Mouse (Mus musculus) midbrain, embryonic 15.5 days (tissue): ENCODE data around the gene Shoc2. TPM values are rescaled to one million over a fixed set of nuclear protein-coding genes. Genes with fewer than 3 reads are reported as not detected.
"Not testable (repeated sequence)": the region's sequence is repeated elsewhere in the genome, so short reads cannot be mapped to it uniquely, and the experiment has no call there.

Source experiments
- ATAC-seq: fragments of 200-750 bp; cut with Nextera tagmentation; replicated peaks from 2 replicates; pipeline ENCODE4 v1.8.0; 2017; ENCODE audit warnings: moderate TSS enrichment
- H3K27ac ChIP-seq: fragments of 300-500 bp; sonication (generic); 2 replicates; pipeline ENCODE4 v1.5.1; 2015; ENCODE audit warnings: mild to moderate bottlenecking, inconsistent platforms
- H3K27me3 ChIP-seq: fragments of 300-500 bp; sonication (generic); replicated peaks from 2 replicates; pipeline ENCODE4 v1.6.1; 2015; ENCODE audit warnings: inconsistent platforms
- H3K36me3 ChIP-seq: fragments of 300-500 bp; sonication (generic); replicated peaks from 2 replicates; pipeline ENCODE4 v1.6.1; 2015; ENCODE audit warnings: inconsistent platforms
- H3K4me1 ChIP-seq: fragments of 300-500 bp; sonication (generic); 2 replicates; pipeline ENCODE4 v1.6.1; 2015; ENCODE audit warnings: inconsistent platforms
- H3K4me2 ChIP-seq: fragments of 300-500 bp; sonication (generic); 2 replicates; pipeline ENCODE4 v1.6.1; 2015; ENCODE audit warnings: inconsistent platforms, mild to moderate bottlenecking, moderate library complexity
- H3K4me3 ChIP-seq: fragments of 300-500 bp; sonication (generic); 2 replicates; pipeline ENCODE4 v1.5.1; 2015; ENCODE audit warnings: mild to moderate bottlenecking, inconsistent platforms
- H3K9ac ChIP-seq: fragments of 300-500 bp; sonication (generic); 2 replicates; pipeline ENCODE4 v1.6.1; 2015; ENCODE audit warnings: mild to moderate bottlenecking, inconsistent platforms
- H3K9me3 ChIP-seq: fragments of 300-500 bp; sonication (generic); 2 replicates; pipeline ENCODE4 v1.6.1; 2016; ENCODE audit warnings: inconsistent platforms
- WGBS: fragments of 180-500 bp; shearing (Covaris S2); methylation state at CpG from one replicate; pipeline ENCODE4 v1.1.7; 2015; ENCODE audit warnings: mixed read lengths; 5-methylcytosine and 5-hydroxymethylcytosine counted together
- polyA plus RNA-seq: library from polyadenylated mRNA; unstranded; fragments of >200 nt; fragmentation: Nextera tagmentation; extraction: Ambion mirVana; gene quantifications from 2 replicates; pipeline ENCODE4 v1.2.1, GENCODE M21; 2015

Shoc2 gene
- polyA plus RNA-seq, 1 experiment from 2014 or later: 60.6 TPM

GRCm38 (mm10) chr19:53942342-53942741 is 1.8 kb upstream of the Shoc2 start:
- Histone ChIP-seq H3K4me2 (peak overlapping the region; percentile 51; the same call in 1 of the 2 replicates), H3K9me3 (no peaks in the 10 kb centered on the region; the same call in 1 of the 2 replicates), H3K36me3 (0 out of 2 replicates have a peak, but pooled peaks cover 5% of the 10 kb centered on the region), H3K27me3 (no peaks in the 10 kb centered on the region), H3K4me1 (peaks cover 20% of the 10 kb centered on the region), H3K27ac (no peak overlapping the region), H3K9ac (no peak overlapping the region), H3K4me3 (no peak overlapping the region)
- 98% methylated on average over 2 of the region's 2 CpGs for WGBS
- ATAC-seq: no peak

- Histone ChIP-seq H3K4me3 (peak overlapping the region; percentile 97), H3K4me1 (peaks cover 28% of the 10 kb centered on the region), H3K36me3 (no peaks in the 10 kb centered on the region), H3K4me2 (peak overlapping the region; percentile 61), H3K9me3 (no peaks in the 10 kb centered on the region), H3K9ac (peak overlapping the region; percentile 93), H3K27me3 (no peaks in the 10 kb centered on the region), H3K27ac (peak overlapping the region; percentile 99)
- no peak; the same call in 1 of the 2 replicates for ATAC-seq
- under 1% methylated on average over 33 of the region's 47 CpGs for WGBS
These were observed 672 bp downstream of the Shoc2 start for GRCm38 (mm10) chr19:53944786-53945169.

- H3K9ac ChIP-seq: peak overlapping the region; percentile 93
- peak overlapping the region; percentile 61 for H3K4me2 ChIP-seq
- H3K36me3 ChIP-seq: no peaks in the 10 kb centered on the region
- no peaks in the 10 kb centered on the region for H3K9me3 ChIP-seq
- WGBS: under 1% methylated on average over 47 of the region's 69 CpGs
- peak overlapping the region; percentile 97 for H3K4me3 ChIP-seq
- no peaks in the 10 kb centered on the region for H3K27me3 ChIP-seq
- peaks cover 28% of the 10 kb centered on the region for H3K4me1 ChIP-seq
- H3K27ac ChIP-seq: peak overlapping the region; percentile 99
- peak; percentile 15 for ATAC-seq
These were observed 1.3 kb downstream of the Shoc2 start for GRCm38 (mm10) chr19:53945171-53946042.

DNA sequence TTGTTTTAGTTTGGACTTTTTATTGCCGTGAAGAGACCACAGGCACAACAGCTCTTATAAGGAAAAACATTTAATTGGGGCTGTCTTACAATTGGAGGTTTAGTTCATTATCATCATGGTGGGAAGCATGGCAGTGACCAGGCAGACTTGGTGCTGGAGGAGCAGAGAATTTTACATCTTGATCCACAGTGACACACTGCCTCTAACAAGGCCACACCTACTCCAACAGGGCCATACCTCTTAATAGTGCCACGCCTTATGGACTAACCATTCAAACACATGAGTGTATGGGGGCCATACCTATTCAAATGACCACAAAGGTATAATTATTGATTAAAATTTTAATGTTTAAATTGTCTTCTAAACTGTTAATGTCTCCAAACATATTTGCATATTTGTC is 13.4 kb downstream of the Shoc2 start:
- no peaks in the 10 kb centered on the region for H3K36me3 ChIP-seq
- ATAC-seq: no peak
- H3K27me3 ChIP-seq: no peaks in the 10 kb centered on the region
- H3K4me2 ChIP-seq: no peak overlapping the region
- no peak overlapping the region for H3K4me3 ChIP-seq
- no peaks in the 10 kb centered on the region for H3K9me3 ChIP-seq
- no peak overlapping the region for H3K27ac ChIP-seq
- H3K4me1 ChIP-seq: no peaks in the 10 kb centered on the region
- no peak overlapping the region for H3K9ac ChIP-seq
- WGBS: 91% methylated on average over 2 of the region's 2 CpGs

- no peaks in the 10 kb centered on the region for H3K27me3 ChIP-seq
- H3K4me2 ChIP-seq: no peak overlapping the region
- H3K4me3 ChIP-seq: no peak overlapping the region
- WGBS: 92% methylated on average over 4 of the region's 4 CpGs
- H3K9ac ChIP-seq: no peak overlapping the region
- H3K4me1 ChIP-seq: no peaks in the 10 kb centered on the region
- H3K27ac ChIP-seq: no peak overlapping the region
- ATAC-seq: no peak
- no peaks in the 10 kb centered on the region for H3K9me3 ChIP-seq
- no peaks in the 10 kb centered on the region for H3K36me3 ChIP-seq
These were observed 18.4 kb downstream of the Shoc2 start for GRCm38 (mm10) chr19:53962511-53962910.

GRCm38 (mm10) chr19:53964347-53964746 is 20.2 kb downstream of the Shoc2 start:
- not testable (repeated sequence) for ATAC-seq, H3K4me1 ChIP-seq, H3K27me3 ChIP-seq, H3K4me3 ChIP-seq, H3K9me3 ChIP-seq, H3K27ac ChIP-seq, H3K9ac ChIP-seq, H3K36me3 ChIP-seq, H3K4me2 ChIP-seq
- 91% methylated on average over 3 of the region's 3 CpGs for WGBS

- no peaks in the 10 kb centered on the region for H3K36me3 ChIP-seq
- no peak overlapping the region for H3K4me3 ChIP-seq
- 86% methylated on average over 10 of the region's 10 CpGs for WGBS
- H3K9me3 ChIP-seq: no peaks in the 10 kb centered on the region
- no peaks in the 10 kb centered on the region for H3K4me1 ChIP-seq
- no peaks in the 10 kb centered on the region for H3K27me3 ChIP-seq
- no peak overlapping the region for H3K27ac ChIP-seq
- H3K9ac ChIP-seq: no peak overlapping the region
- no peak for ATAC-seq
- H3K4me2 ChIP-seq: no peak overlapping the region
These were observed 21.0 kb downstream of the Shoc2 start for GRCm38 (mm10) chr19:53964910-53965633.

GRCm38 (mm10) chr19:53969226-53969625 is 25.1 kb downstream of the Shoc2 start:
- Histone ChIP-seq H3K27ac (no peak overlapping the region), H3K27me3 (no peaks in the 10 kb centered on the region), H3K9ac (no peak overlapping the region), H3K9me3 (no peaks in the 10 kb centered on the region), H3K4me3 (no peak overlapping the region), H3K36me3 (no peaks in the 10 kb centered on the region), H3K4me1 (no peaks in the 10 kb centered on the region), H3K4me2 (no peak overlapping the region)
- ATAC-seq: no peak
- 98% methylated on average over 3 of the region's 3 CpGs for WGBS

- ATAC-seq: no peak
- 91% methylated on average over 7 of the region's 7 CpGs for WGBS
These were observed 27.8 kb downstream of the Shoc2 start for GRCm38 (mm10) chr19:53971938-53972337.

DNA sequence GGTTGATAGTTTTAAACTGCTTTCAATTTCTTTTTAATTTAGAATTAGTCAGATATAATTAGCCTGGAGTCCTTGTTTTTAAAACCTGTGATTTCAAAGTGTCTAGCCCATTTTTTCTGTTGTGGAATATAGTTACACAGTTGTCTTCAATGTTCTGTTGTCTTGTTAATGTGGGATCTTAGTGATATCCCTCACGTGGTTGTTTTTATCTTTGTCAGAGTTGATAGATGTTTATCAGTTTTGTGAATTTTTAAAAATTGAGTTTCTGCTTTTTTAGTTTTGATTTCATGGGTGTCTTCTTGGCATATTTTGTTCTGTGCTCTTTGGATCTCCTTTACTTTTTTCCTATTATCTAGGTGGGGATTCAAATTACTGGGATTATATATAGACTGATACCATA is 29.6 kb downstream of the Shoc2 start:
- 78% methylated on average over 1 of the region's 1 CpGs for WGBS
- H3K4me2 ChIP-seq: no peak overlapping the region
- no peaks in the 10 kb centered on the region; the same call in 1 of the 2 replicates for H3K9me3 ChIP-seq
- H3K4me3 ChIP-seq: no peak overlapping the region
- peaks cover 4% of the 10 kb centered on the region; the same call in 1 of the 2 replicates for H3K36me3 ChIP-seq
- no peaks in the 10 kb centered on the region for H3K4me1 ChIP-seq
- no peaks in the 10 kb centered on the region for H3K27me3 ChIP-seq
- no peak overlapping the region for H3K9ac ChIP-seq
- no peak overlapping the region for H3K27ac ChIP-seq
- no peak for ATAC-seq

More at GRCm38 (mm10) chr19:53971938-53972337, 27.8 kb downstream of the Shoc2 start:
- no peak overlapping the region for H3K4me2 ChIP-seq
- peaks cover 3% of the 10 kb centered on the region; the same call in 1 of the 2 replicates for H3K36me3 ChIP-seq
- H3K4me3 ChIP-seq: no peak overlapping the region
- H3K9ac ChIP-seq: no peak overlapping the region
- no peaks in the 10 kb centered on the region for H3K27me3 ChIP-seq
- H3K4me1 ChIP-seq: no peaks in the 10 kb centered on the region
- H3K9me3 ChIP-seq: no peaks in the 10 kb centered on the region; the same call in 1 of the 2 replicates
- H3K27ac ChIP-seq: no peak overlapping the region

DNA sequence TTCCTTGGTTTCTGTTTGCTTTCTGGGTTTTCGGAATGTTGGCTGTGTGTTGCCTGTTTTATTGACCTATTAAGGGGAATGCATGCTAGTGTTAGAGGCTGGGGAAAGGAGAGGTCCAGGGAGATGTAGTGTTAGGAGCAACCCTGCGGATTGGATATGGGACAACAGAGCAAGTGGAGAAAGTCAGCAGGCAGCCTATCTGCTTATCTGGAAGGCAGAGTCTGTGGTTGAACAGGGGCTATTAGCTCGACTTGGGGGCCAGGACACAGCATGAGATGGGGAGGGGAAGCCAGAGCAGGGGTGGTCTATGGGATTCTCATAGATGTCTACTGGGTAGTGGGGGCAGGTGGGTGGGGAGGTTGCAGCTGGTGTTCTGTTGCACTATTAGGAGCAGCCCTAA is 37.9 kb downstream of the Shoc2 start:
- no peak overlapping the region for H3K4me2 ChIP-seq
- H3K27ac ChIP-seq: no peak overlapping the region
- 62% methylated on average over 3 of the region's 3 CpGs for WGBS
- H3K27me3 ChIP-seq: no peaks in the 10 kb centered on the region
- H3K9ac ChIP-seq: no peak overlapping the region
- peaks cover under 1% of the 10 kb centered on the region; the same call in 1 of the 2 replicates for H3K36me3 ChIP-seq
- peaks cover 3% of the 10 kb centered on the region; the same call in 1 of the 2 replicates for H3K4me1 ChIP-seq
- H3K4me3 ChIP-seq: no peak overlapping the region
- ATAC-seq: no peak
- no peaks in the 10 kb centered on the region; the same call in 1 of the 2 replicates for H3K9me3 ChIP-seq

DNA sequence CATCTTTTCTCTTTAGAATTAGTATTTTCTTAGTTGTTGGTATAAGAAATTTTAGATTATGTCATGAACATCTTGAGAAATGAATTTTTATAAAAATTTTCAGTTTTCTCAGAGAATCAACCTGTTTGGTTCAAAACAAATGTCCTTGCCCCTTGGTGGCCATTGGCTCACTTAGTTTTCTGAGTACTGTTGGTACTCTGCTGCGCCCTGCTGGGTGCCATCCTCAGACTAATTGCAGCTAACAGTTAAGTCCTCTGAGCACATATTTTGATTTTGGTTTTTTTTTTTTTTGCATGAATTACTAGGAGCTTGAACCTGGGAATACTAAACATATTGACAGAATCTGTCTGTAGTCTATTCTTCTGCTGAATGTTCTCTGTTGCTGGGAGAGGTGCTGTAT is 39.2 kb downstream of the Shoc2 start:
- H3K4me2 ChIP-seq: no peak overlapping the region
- 97% methylated on average over 1 of the region's 1 CpGs for WGBS
- no peaks in the 10 kb centered on the region for H3K36me3 ChIP-seq
- ATAC-seq: no peak
- H3K27ac ChIP-seq: no peak overlapping the region
- H3K4me1 ChIP-seq: peaks cover 3% of the 10 kb centered on the region; the same call in 1 of the 2 replicates
- no peak overlapping the region for H3K4me3 ChIP-seq
- no peak overlapping the region for H3K9ac ChIP-seq
- no peaks in the 10 kb centered on the region for H3K27me3 ChIP-seq
- H3K9me3 ChIP-seq: no peaks in the 10 kb centered on the region
